Mouse (Mus musculus) hindbrain, embryonic 11.5 days (tissue): ENCODE data around the gene Trp63. TPM values are rescaled to one million over a fixed set of nuclear protein-coding genes. Genes with fewer than 3 reads are reported as not detected.
A peak's percentile ranks its signal among the peaks of the same experiment; 100 is the strongest.

ENCODE experiments used
- ATAC-seq: fragments of 200-750 bp; cut with Nextera tagmentation; 2 replicates; pipeline ENCODE4 v1.8.0; 2017; ENCODE audit warnings: mild to moderate bottlenecking, moderate TSS enrichment, moderate library complexity; ENCODE audit not compliant: low FRiP score
- DNase-seq: peaks from one replicate; pipeline ENCODE4 v3.0.0-alpha.2; 2015; ENCODE audit warnings: low spot score
- H3K27ac ChIP-seq: fragments of 300-500 bp; sonication (generic); 2 replicates; pipeline ENCODE4 v1.5.1; 2014; ENCODE audit warnings: mild to moderate bottlenecking, low read depth, low read length
- H3K27me3 ChIP-seq: fragments of 300-500 bp; sonication (generic); 2 replicates; pipeline ENCODE4 v1.6.1; 2014; ENCODE audit warnings: mild to moderate bottlenecking, low read length, moderate library complexity, mixed read lengths; ENCODE audit not compliant: control insufficient read depth, insufficient read depth
- H3K36me3 ChIP-seq: fragments of 300-500 bp; sonication (generic); 2 replicates; pipeline ENCODE4 v1.6.1; 2014; ENCODE audit warnings: mild to moderate bottlenecking, low read length, moderate library complexity, mixed read lengths; ENCODE audit not compliant: control insufficient read depth, insufficient read depth
- H3K4me1 ChIP-seq: fragments of 300-500 bp; sonication (generic); replicated peaks from 2 replicates; pipeline ENCODE4 v1.6.1; 2014; ENCODE audit warnings: low read length, mixed read lengths; ENCODE audit not compliant: control insufficient read depth, insufficient read depth
- H3K4me2 ChIP-seq: fragments of 300-500 bp; sonication (generic); replicated peaks from 2 replicates; pipeline ENCODE4 v1.6.1; 2014; ENCODE audit warnings: mild to moderate bottlenecking, low read depth, low read length
- H3K4me3 ChIP-seq: fragments of 300-500 bp; sonication (generic); 2 replicates; pipeline ENCODE4 v1.5.1; 2014; ENCODE audit warnings: low read depth, low read length
- H3K9ac ChIP-seq: fragments of 300-500 bp; sonication (generic); 2 replicates; pipeline ENCODE4 v1.6.1; 2014; ENCODE audit warnings: low read depth, low read length
- H3K9me3 ChIP-seq: fragments of 300-500 bp; sonication (generic); 2 replicates; pipeline ENCODE4 v1.6.1; 2016; ENCODE audit warnings: low read length; ENCODE audit not compliant: control insufficient read depth
- WGBS: fragments of 180-500 bp; shearing (Covaris S2); extraction: QIAGEN DNeasy Blood & Tissue Kit; methylation state at CpG from one replicate; pipeline ENCODE4 v1.1.7; 2014; 5-methylcytosine and 5-hydroxymethylcytosine counted together
- polyA plus RNA-seq: library from polyadenylated mRNA; unstranded; fragments of >200 nt; fragmentation: Nextera tagmentation; extraction: Ambion mirVana; gene quantifications from 2 replicates; pipeline ENCODE4 v1.2.1, GENCODE M21; 2014

Gene Trp63
- polyA plus RNA-seq, 1 experiment from 2014 or later: 5.3 TPM

- Histone ChIP-seq H3K4me2 (no peak overlapping the region), H3K27me3 (no peaks in the 10 kb centered on the region), H3K4me3 (no peak overlapping the region), H3K36me3 (no peaks in the 10 kb centered on the region), H3K27ac (no peak overlapping the region), H3K9ac (no peak overlapping the region), H3K9me3 (no peaks in the 10 kb centered on the region), H3K4me1 (no peaks in the 10 kb centered on the region)
- no peak for DNase-seq
- 40% methylated on average over 3 of the region's 3 CpGs for WGBS
- no peak for ATAC-seq
Observed at GRCm38 (mm10) chr16:25746807-25747206, 63.2 kb downstream of the Trp63 start.

- DNase-seq (no peak), ATAC-seq (peak; percentile 47; the same call in 1 of the 2 replicates)
- Histone ChIP-seq H3K9ac (no peak overlapping the region), H3K9me3 (no peaks in the 10 kb centered on the region), H3K36me3 (no peaks in the 10 kb centered on the region), H3K27ac (no peak overlapping the region), H3K27me3 (no peaks in the 10 kb centered on the region), H3K4me1 (no peaks in the 10 kb centered on the region), H3K4me2 (no peak overlapping the region), H3K4me3 (no peak overlapping the region)
- WGBS: 66% methylated on average over 11 of the region's 11 CpGs
Observed at GRCm38 (mm10) chr16:25751866-25752265, 68.3 kb downstream of the Trp63 start.

- DNase-seq: no peak
- Histone ChIP-seq H3K4me3 (no peak overlapping the region), H3K9me3 (no peaks in the 10 kb centered on the region), H3K36me3 (no peaks in the 10 kb centered on the region), H3K27me3 (no peaks in the 10 kb centered on the region), H3K27ac (no peak overlapping the region), H3K9ac (no peak overlapping the region), H3K4me1 (no peaks in the 10 kb centered on the region), H3K4me2 (no peak overlapping the region)
- 78% methylated on average over 2 of the region's 2 CpGs for WGBS
- ATAC-seq: no peak
Observed at GRCm38 (mm10) chr16:25758108-25758507, 74.5 kb downstream of the Trp63 start.

DNA sequence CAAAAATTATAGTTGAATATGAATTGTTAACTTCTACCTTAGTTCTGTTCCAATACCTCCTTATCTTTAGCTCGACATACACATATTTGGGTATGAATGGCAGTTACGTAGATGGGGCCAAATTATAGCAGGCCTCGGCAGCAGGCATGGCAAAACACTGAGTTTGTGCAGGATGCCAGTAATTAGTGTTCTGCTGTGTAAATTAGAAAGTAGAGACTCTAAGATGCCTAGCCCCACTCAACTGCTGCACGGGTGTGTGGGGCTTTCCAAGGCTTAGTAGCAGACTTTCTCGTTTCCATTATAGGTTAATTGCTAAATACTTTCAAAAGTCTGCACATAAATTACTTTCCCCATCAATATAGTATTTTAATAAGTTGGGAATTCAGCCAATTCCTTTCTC, 82.0 kb downstream of the Trp63 start:
- no peaks in the 10 kb centered on the region for H3K9me3 ChIP-seq
- no peaks in the 10 kb centered on the region for H3K27me3 ChIP-seq
- H3K27ac ChIP-seq: no peak overlapping the region
- WGBS: 92% methylated on average over 5 of the region's 5 CpGs
- no peak for ATAC-seq
- no peak overlapping the region for H3K9ac ChIP-seq
- no peak for DNase-seq
- H3K36me3 ChIP-seq: no peaks in the 10 kb centered on the region
- H3K4me3 ChIP-seq: no peak overlapping the region
- H3K4me2 ChIP-seq: no peak overlapping the region
- no peaks in the 10 kb centered on the region for H3K4me1 ChIP-seq

DNA sequence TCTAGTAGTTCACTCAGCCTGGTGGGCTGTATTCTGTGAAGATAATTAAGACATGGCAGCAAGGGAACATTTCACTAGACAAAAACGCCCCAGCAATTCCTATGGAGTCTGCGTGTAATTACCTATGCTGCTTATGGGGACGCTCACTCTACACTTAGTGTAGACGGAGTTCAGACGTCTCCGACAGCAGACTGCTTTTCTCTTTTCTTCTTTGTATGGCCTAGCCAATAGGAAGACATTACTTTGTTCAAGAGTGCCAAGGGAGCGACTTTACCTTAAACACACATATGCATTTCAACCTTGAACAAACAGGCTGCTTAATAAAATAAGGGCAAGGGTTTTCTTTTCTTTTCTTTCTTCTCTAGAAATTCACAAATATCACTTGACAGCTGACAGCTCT, 91.0 kb downstream of the Trp63 start:
- H3K36me3 ChIP-seq: no peaks in the 10 kb centered on the region
- H3K4me2 ChIP-seq: no peak overlapping the region
- H3K9me3 ChIP-seq: no peaks in the 10 kb centered on the region
- H3K9ac ChIP-seq: no peak overlapping the region
- H3K27me3 ChIP-seq: no peaks in the 10 kb centered on the region
- no peaks in the 10 kb centered on the region for H3K4me1 ChIP-seq
- DNase-seq: no peak
- WGBS: 64% methylated on average over 7 of the region's 7 CpGs
- H3K4me3 ChIP-seq: no peak overlapping the region
- no peak overlapping the region for H3K27ac ChIP-seq
- ATAC-seq: no peak

DNA sequence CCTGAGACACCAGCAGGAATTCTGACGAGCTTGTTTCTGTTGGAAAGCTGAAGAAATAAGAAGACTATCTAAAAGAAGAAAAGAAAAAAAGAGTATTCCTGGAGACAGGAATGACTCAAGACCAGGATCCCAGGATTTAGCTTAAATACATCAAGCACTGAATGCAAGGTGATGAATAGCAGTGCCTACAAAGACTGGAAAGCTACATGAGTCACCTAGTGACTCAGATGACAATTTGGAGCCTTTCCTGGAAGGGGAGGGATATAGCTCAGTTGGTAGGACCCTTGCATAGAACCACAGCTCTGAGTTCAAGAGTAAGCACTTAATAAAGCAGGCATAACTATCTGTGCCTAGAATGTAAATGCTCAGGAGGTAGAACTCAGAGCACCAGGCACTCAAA, 93.9 kb downstream of the Trp63 start:
- H3K27me3 ChIP-seq: no peaks in the 10 kb centered on the region
- no peak overlapping the region for H3K27ac ChIP-seq
- DNase-seq (no peak), ATAC-seq (no peak)
- 83% methylated on average over 1 of the region's 1 CpGs for WGBS
- no peaks in the 10 kb centered on the region for H3K36me3 ChIP-seq
- H3K9me3 ChIP-seq: no peaks in the 10 kb centered on the region
- H3K4me2 ChIP-seq: no peak overlapping the region
- H3K4me1 ChIP-seq: no peaks in the 10 kb centered on the region
- H3K9ac ChIP-seq: no peak overlapping the region
- H3K4me3 ChIP-seq: no peak overlapping the region

- WGBS: 71% methylated on average over 4 of the region's 4 CpGs
- H3K27me3 ChIP-seq: no peaks in the 10 kb centered on the region
- H3K9me3 ChIP-seq: no peaks in the 10 kb centered on the region
- no peak overlapping the region for H3K4me3 ChIP-seq
- no peak overlapping the region for H3K9ac ChIP-seq
- ATAC-seq: no peak
- H3K36me3 ChIP-seq: no peaks in the 10 kb centered on the region
- no peak for DNase-seq
- no peaks in the 10 kb centered on the region for H3K4me1 ChIP-seq
- H3K27ac ChIP-seq: no peak overlapping the region
- H3K4me2 ChIP-seq: no peak overlapping the region
Observed at GRCm38 (mm10) chr16:25779964-25780363, 96.4 kb downstream of the Trp63 start.

DNA sequence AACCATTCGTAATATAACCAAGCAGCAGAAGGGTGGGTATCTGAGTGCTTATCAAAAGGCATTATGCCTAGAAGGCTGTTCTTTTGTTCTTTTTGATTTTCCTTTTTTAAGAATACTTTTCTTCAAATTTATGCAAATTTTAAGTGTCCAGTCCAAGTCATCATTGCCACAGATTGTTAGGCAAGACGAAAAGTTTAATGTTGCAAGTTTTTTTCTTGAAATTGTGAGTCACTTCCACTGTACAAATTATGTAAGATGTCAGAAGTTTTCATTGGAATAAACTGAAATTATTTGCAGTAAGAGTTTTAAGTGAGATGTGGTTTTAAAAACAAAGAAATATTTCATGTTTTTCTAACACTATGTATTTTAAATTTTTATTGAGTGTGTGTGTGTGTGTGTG, 100.7 kb downstream of the Trp63 start:
- Histone ChIP-seq H3K27me3 (no peaks in the 10 kb centered on the region), H3K9me3 (no peaks in the 10 kb centered on the region), H3K4me3 (no peak overlapping the region), H3K27ac (no peak overlapping the region), H3K36me3 (no peaks in the 10 kb centered on the region), H3K4me2 (no peak overlapping the region), H3K4me1 (no peaks in the 10 kb centered on the region), H3K9ac (no peak overlapping the region)
- 83% methylated on average over 2 of the region's 2 CpGs for WGBS
- no peak for ATAC-seq
- no peak for DNase-seq

- Histone ChIP-seq H3K4me3 (no peak overlapping the region), H3K9ac (no peak overlapping the region), H3K27ac (no peak overlapping the region), H3K36me3 (no peaks in the 10 kb centered on the region), H3K27me3 (no peaks in the 10 kb centered on the region), H3K4me2 (no peak overlapping the region), H3K4me1 (no peaks in the 10 kb centered on the region), H3K9me3 (no peaks in the 10 kb centered on the region)
- WGBS: 84% methylated on average over 5 of the region's 5 CpGs
- ATAC-seq (no peak), DNase-seq (no peak)
Observed at GRCm38 (mm10) chr16:25786457-25786856, 102.9 kb downstream of the Trp63 start.
